Mouse (Mus musculus) liver, adult 2 months (tissue): ENCODE results near the gene Slc35b4.
A peak's percentile ranks its signal among the peaks of the same experiment; 100 is the strongest.

ENCODE experiments used
- CTCF ChIP-seq: fragments of 200-500 bp; IDR thresholded peaks from 2 replicates; pipeline ENCODE4 v1.5.1; 2011; ENCODE audit warnings: low read depth, low read length, control low read depth
- POLR2A ChIP-seq: fragments of 200-500 bp; IDR thresholded peaks from 2 replicates; pipeline ENCODE4 v1.6.1; 2011; ENCODE audit warnings: low read length, control low read depth; ENCODE audit not compliant: insufficient read depth; ENCODE audit errors: extremely low read depth

- TF ChIP-seq CTCF (peak; percentile 61), POLR2A (no peak)
Observed at GRCm38 (mm10) chr6:34204971-34205572, 28.2 kb upstream of the Slc35b4 start.
